Mouse (Mus musculus) cerebellum, postnatal 36 days (tissue): ENCODE measurements around the gene Ralgapa1.
"Not testable (repeated sequence)": the region's sequence is repeated elsewhere in the genome, so short reads cannot be mapped to it uniquely, and the experiment has no call there.

Source experiments
- DNase-seq, 2 experiments: peaks; one replicate each; pipeline ENCODE4 v3.0.0; 2021 to 2022; ENCODE audit warnings: mixed read lengths in 2 of 2

Gene Ralgapa1

GRCm38 (mm10) chr12:55798745-55799144 is 22.2 kb downstream of the Ralgapa1 start:
- no peak for DNase-seq

DNA sequence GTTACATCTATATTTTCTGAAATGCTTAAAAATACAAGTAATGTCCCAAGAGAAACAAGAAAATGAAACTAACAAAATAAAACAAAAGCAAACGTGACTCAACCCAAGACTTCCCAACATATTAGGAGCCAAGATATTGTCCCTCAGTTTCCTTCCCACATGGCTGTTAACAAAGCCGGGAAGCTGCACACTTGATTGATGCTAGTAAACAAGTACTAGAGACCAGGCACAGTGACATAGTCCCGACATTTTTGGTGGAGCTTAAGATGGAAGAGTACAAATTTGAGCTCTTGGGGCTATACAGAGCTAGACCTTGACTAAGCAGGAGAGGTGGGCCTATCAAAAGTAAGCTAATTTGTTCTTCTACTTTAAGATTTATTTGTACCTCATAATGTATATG is 23.9 kb downstream of the Ralgapa1 start:
- DNase-seq: no peak

DNA sequence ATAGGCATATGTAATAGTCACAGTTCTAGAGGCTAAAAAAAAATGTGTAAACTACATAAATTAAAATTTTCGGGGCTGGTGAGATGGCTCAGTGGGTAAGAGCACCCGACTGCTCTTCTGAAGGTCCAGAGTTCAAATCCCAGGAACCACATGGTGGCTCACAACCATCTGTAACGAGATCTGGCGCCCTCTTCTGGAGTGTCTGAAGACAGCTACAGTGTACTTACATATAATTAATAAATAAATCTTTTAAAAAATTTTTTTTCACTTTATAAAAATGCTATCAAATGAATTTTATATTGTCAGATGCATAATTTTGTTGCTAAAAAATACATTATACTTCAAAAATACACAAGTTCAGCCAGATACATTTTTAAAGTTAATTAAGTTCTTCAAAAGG is 26.5 kb downstream of the Ralgapa1 start:
- DNase-seq: not testable (repeated sequence)

- DNase-seq: no peak
These were observed 35.7 kb downstream of the Ralgapa1 start for GRCm38 (mm10) chr12:55785252-55785651.

DNA sequence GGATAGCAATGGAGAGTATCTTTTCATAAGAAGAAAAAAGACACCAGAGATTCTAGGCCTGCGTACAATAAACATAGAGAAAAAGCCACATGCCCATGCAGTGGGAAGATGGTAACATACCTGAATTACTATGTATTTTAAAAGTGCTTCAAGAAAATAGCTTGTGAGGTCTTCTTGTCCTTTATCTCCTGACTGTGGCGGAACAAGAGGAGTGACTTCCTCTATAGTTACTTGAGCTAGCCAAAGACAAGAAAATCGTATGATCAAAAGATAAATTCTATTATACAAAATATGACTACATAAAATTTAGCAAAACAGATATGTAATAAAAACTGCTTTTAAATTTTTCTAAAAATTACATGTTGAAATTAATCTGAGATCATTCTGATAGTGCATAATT is 38.3 kb downstream of the Ralgapa1 start:
- no peak for DNase-seq

- DNase-seq: peak in 1 of 2 experiments; percentile 5
These were observed 42.7 kb downstream of the Ralgapa1 start for GRCm38 (mm10) chr12:55778301-55778700.

- no peak for DNase-seq
These were observed 43.6 kb downstream of the Ralgapa1 start for GRCm38 (mm10) chr12:55777356-55777755.

DNA sequence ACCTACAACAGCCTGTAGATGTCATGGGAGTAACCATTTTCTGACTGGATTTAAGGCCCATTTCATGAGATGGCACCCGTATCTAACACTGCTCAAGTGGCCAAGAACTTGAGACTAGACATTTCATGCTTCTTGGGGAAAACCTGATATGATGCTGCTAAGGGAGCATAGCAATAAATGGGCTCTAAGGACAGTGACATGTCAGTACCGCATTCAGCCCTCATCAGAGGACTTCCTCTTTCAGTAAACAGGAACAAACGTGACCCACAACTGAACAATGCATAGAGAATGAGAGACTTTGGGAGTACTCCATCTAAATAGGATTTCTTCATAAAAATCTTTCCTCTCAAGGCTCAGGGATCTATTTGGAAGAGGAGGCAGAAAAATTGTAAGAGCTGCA is 46.7 kb downstream of the Ralgapa1 start:
- DNase-seq: no peak

GRCm38 (mm10) chr12:55720319-55720718 is 100.6 kb downstream of the Ralgapa1 start:
- no peak for DNase-seq

DNA sequence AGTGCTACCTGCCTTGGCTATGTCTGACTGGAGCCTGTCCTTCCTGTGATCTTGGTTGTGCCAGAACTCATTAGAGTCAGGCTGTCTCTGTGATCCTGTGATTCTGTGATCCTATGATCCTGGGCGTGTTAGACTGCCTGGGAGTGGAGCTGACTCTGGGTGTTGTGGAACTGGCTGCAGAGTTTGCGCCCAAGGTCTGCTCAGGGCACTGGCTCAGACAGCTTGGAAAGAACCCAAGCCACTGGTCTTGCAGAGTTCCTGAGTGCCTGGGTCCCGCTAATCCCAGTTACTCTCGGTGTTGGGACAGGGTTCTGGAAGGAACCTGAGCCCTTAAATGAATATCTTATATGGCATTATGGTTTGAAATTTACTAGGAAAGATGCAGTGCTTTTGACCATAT is 115.1 kb downstream of the Ralgapa1 start:
- DNase-seq: no peak

GRCm38 (mm10) chr12:55666699-55667098 is 154.3 kb downstream of the Ralgapa1 start:
- no peak for DNase-seq

DNA sequence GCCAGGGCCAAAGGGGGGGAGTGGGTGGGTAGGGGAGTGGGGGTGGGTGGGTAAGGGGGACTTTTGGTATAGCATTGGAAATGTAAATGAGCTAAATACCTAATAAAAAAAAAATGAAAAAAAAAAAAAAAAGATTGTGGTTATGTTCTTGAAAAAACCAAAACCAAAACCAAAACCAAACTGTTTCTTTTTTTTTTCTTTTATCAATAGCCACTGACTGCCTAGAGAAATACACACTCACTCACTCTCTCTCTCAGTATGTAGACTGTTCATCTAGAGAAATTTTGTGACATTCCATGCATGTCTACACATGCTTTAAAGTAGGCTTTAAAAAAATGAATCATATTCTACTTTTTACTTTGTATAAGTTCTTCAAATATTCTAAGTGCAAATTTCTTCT is 157.8 kb downstream of the Ralgapa1 start:
- DNase-seq: not testable (repeated sequence)

GRCm38 (mm10) chr12:55648011-55648525 is 172.9 kb downstream of the Ralgapa1 start:
- DNase-seq: no peak

- DNase-seq: no peak
These were observed 194.3 kb downstream of the Ralgapa1 start for GRCm38 (mm10) chr12:55626711-55627110.

- DNase-seq: no peak
These were observed 197.7 kb downstream of the Ralgapa1 start for GRCm38 (mm10) chr12:55623254-55623653.

DNA sequence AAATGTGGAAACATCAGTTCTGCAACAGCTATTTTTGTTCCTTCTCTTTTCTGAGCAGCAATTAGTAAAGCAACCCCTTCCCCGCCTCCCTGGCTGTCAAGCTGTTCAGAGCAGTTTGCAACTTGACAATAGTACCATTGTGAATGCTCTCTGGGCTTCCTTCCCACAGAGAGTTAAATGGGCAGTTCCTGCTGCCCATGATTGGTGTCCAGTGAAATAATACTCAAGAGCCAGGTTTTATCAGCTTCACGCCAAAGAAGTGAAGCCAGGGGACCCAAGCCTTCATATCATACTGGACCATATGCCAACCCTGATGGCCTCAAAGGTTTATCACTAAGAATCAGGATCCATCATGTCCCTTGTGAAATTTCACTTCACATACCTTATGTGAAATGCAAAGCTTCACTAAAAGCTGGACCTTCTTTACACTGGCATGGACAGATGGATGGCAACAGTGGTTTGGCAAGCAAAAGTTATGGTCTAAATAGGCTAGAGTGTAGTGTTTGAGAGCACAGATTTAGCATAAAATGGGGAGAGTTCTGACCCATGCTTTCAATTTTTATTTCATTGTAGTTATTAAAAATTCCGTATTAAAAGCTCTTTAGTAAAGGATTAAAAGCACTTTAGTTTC is 198.2 kb downstream of the Ralgapa1 start:
- DNase-seq: no peak

DNA sequence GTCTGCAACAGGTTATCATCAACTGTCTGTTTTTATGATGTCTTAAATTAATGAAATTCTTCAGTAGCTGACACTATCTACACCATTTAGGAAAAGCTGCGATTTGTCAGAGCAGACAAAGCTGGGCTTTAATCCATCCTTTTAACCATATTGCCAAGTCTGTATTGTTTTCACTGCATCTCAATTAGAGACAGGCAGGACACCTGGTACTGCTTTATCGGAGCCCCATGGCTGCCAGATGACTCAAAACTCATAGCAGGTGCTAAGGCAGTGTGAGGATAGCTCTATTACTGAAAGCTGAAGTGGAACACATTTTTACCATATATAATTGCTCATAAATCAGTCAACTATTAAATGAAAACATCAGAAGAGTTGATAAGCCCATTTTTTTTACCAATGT is 200.6 kb downstream of the Ralgapa1 start:
- no peak for DNase-seq

DNA sequence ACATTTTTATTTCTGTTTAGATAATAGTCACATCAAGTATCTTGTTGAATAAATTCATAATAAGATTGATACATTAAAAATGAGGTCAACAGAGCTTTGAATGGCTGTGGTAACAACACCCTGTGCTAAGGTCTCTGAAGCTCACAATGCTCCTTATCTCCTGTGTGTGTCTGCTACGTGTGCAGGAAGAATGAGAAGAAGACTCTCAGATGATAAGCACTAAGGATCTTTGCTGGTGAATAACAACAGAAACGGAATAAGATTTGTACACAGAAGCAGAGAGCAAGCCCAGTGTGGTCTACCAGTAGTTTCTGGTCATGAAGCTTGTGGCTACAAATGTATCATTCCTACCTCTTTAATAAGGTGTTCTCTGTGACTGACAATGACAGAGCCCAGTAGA is 210.2 kb downstream of the Ralgapa1 start:
- no peak for DNase-seq

DNA sequence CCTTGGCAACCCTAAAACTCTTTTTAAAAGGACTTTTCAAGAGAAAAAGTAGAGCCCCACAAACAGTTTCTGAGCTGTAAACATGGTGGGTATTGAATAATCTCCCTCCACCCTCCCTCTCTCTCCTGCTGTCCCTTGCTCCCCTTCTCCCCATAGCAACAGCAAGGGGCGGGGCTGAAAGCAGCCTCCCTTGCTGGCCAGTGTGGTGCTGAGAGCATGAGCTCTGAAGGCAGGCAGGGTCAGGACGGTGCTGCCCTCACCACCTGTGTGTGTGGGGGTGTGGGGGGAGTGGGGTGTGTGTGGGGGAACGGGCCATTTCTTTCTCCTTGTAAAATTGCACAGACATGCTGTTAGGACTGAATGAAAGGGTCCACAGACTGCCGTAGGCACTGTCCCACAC is 213.1 kb downstream of the Ralgapa1 start:
- DNase-seq: no peak

GRCm38 (mm10) chr12:55604411-55604810 is 216.6 kb downstream of the Ralgapa1 start:
- no peak for DNase-seq

GRCm38 (mm10) chr12:55600503-55600994 is 220.4 kb downstream of the Ralgapa1 start:
- no peak for DNase-seq

- peak in 1 of 2 experiments; percentile 13 for DNase-seq
These were observed 221.1 kb downstream of the Ralgapa1 start for GRCm38 (mm10) chr12:55599639-55600502.

GRCm38 (mm10) chr12:55598887-55599561 is 221.9 kb downstream of the Ralgapa1 start, which contains the start of gene Insm2:
Insm2 (plus strand) TSS chr12:55599427.
- no peak for DNase-seq
